Mouse (Mus musculus) liver, embryonic 11.5 days (tissue): ENCODE results near the gene Gpr155. TPM values are rescaled to one million over a fixed set of nuclear protein-coding genes. Genes with fewer than 3 reads are reported as not detected.

ENCODE experiments used
- ATAC-seq: fragments of 200-750 bp; cut with Nextera tagmentation; replicated peaks from 2 replicates; pipeline ENCODE4 v1.8.0; 2017; ENCODE audit warnings: moderate number of reproducible peaks, mild to moderate bottlenecking, moderate TSS enrichment, moderate library complexity; ENCODE audit not compliant: low FRiP score
- DNase-seq: peaks from one replicate; pipeline ENCODE4 v3.0.0-alpha.2; 2017; ENCODE audit warnings: low spot score
- H3K27ac ChIP-seq: fragments of 300-500 bp; sonication (generic); 2 replicates; pipeline ENCODE4 v1.5.1; 2014; ENCODE audit warnings: mild to moderate bottlenecking, low read depth, low read length, control low read depth
- H3K27me3 ChIP-seq: fragments of 300-500 bp; sonication (generic); replicated peaks from 2 replicates; pipeline ENCODE4 v1.6.1; 2014; ENCODE audit warnings: low read length, mixed read lengths; ENCODE audit not compliant: control insufficient read depth, insufficient read depth
- H3K36me3 ChIP-seq: fragments of 300-500 bp; sonication (generic); 2 replicates; pipeline ENCODE4 v1.6.1; 2014; ENCODE audit warnings: mild to moderate bottlenecking, low read length, moderate library complexity, mixed read lengths; ENCODE audit not compliant: control insufficient read depth, insufficient read depth
- H3K4me1 ChIP-seq: fragments of 300-500 bp; sonication (generic); replicated peaks from 2 replicates; pipeline ENCODE4 v1.6.1; 2014; ENCODE audit warnings: low read length, mixed read lengths; ENCODE audit not compliant: control insufficient read depth, insufficient read depth
- H3K4me2 ChIP-seq: fragments of 300-500 bp; sonication (generic); 2 replicates; pipeline ENCODE4 v1.6.1; 2014; ENCODE audit warnings: mild to moderate bottlenecking, control low read depth, moderate library complexity
- H3K4me3 ChIP-seq: fragments of 300-500 bp; sonication (generic); 2 replicates; pipeline ENCODE4 v1.5.1; 2014; ENCODE audit warnings: low read depth, low read length, control low read depth
- H3K9ac ChIP-seq: fragments of 300-500 bp; sonication (generic); 2 replicates; pipeline ENCODE4 v1.6.1; 2014; ENCODE audit warnings: low read depth, low read length, control low read depth
- H3K9me3 ChIP-seq: fragments of 300-500 bp; sonication (generic); 2 replicates; pipeline ENCODE4 v1.6.1; 2016; ENCODE audit warnings: low read length, inconsistent platforms, mixed read lengths; ENCODE audit not compliant: control insufficient read depth
- WGBS: fragments of 180-500 bp; shearing (Covaris S2); extraction: QIAGEN DNeasy Blood & Tissue Kit; methylation state at CpG from one replicate; pipeline ENCODE4 v1.1.7; 2014; 5-methylcytosine and 5-hydroxymethylcytosine counted together
- polyA plus RNA-seq: library from polyadenylated mRNA; unstranded; fragments of >200 nt; fragmentation: Nextera tagmentation; extraction: Ambion mirVana; gene quantifications from 2 replicates; pipeline ENCODE4 v1.2.1, GENCODE M21; 2014

The Gpr155 gene
- polyA plus RNA-seq, 1 experiment from 2014 or later, result 6.3 TPM

DNA sequence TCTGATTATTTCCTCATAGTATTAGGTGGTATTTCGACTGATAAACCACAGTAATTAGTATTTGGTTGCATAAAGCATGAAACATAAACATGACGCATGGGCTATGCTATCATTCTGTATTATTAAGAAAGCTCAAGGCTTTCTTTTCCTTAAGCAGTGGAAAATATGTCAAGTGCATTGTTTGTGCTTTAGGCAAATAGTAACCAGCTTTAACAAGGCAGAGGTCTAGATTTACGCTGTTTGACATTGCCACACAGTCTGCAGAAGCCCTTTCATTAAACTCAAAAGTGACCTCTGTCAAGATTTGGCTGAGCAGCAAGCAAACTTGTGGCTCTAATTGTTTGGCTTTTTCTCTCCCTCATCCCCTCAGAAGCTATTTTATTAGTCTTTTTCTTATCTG lies 50.4 kb downstream of the Gpr155 start:
- Histone ChIP-seq H3K36me3 (no peaks in the 10 kb centered on the region), H3K9me3 (no peaks in the 10 kb centered on the region), H3K4me1 (no peaks in the 10 kb centered on the region), H3K27me3 (no peaks in the 10 kb centered on the region), H3K4me3 (no peak overlapping the region), H3K27ac (no peak overlapping the region), H3K9ac (no peak overlapping the region), H3K4me2 (no peak overlapping the region)
- no peak for ATAC-seq
- no peak for DNase-seq
- WGBS, result 86% methylated on average over 3 of the region's 3 CpGs

DNA sequence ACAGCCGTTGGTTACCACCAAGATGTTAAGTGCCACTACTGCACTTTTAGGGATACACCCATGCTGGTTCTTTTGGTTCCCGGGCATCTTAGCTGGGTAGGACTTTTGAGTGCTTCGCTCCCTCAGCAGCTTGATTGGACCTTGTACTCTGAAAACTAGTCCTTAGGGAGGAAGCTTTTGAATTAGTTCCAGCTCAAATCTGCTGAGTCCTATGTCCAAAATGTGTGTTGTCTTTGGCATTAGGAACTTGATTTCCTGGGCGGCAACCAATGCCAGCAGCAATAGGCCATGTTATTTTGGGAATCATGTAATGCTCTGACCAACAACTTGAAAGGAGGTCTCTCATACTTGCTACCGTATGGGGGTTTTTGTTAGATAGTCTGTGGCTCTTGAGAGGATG lies 60.5 kb downstream of the Gpr155 start:
- Histone ChIP-seq H3K4me1 (no peaks in the 10 kb centered on the region), H3K4me3 (no peak overlapping the region), H3K36me3 (no peaks in the 10 kb centered on the region), H3K9ac (no peak overlapping the region), H3K27ac (no peak overlapping the region), H3K27me3 (no peaks in the 10 kb centered on the region), H3K4me2 (no peak overlapping the region), H3K9me3 (no peaks in the 10 kb centered on the region)
- 93% methylated on average over 5 of the region's 5 CpGs for WGBS
- ATAC-seq (no peak), DNase-seq (no peak)

DNA sequence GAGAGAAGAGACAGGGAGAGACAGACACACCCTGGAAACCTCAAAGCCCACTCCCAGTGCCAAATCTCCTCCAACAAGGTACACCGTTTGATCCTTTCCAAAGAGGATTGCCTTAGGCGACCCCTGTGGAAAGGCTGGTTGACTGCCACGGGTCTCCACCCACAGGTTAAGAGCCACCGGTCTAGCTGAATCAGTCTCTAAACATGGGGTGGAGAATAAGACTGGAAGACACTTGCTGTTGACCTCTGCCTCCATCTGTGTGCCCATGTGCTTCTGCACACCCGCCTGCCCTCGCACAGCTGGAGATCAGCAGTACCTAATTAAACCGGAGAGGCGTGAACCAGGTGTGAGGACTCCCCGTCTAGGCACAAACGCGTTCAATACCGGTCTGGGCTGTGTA lies 63.4 kb downstream of the Gpr155 start:
- ATAC-seq (no peak), DNase-seq (no peak)
- WGBS, result 61% methylated on average over 12 of the region's 12 CpGs
- Histone ChIP-seq H3K4me3 (no peak overlapping the region), H3K9ac (no peak overlapping the region), H3K27ac (no peak overlapping the region), H3K9me3 (no peaks in the 10 kb centered on the region), H3K4me2 (no peak overlapping the region), H3K27me3 (no peaks in the 10 kb centered on the region), H3K4me1 (no peaks in the 10 kb centered on the region), H3K36me3 (no peaks in the 10 kb centered on the region)

DNA sequence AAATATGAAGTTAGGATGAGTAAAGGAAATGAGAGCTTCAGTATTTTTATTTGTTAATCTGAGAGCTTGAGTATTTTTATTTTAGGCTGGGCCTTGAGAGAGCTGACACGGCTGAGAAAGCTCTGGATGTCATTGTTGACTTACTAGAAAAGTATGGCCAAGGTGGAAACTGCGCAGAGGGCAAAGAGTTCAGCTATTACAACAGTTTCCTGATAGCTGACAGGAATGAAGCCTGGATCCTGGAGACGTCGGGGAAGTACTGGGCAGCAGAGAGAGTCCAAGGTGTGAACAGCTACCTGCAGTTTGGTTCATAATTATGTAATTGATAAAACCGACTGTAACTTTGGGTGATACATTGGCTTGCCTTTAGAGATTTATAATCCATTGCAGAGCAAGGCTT lies 67.2 kb downstream of the Gpr155 start:
- Histone ChIP-seq H3K4me2 (no peak overlapping the region), H3K9ac (no peak overlapping the region), H3K27me3 (no peaks in the 10 kb centered on the region), H3K36me3 (peaks cover 2% of the 10 kb centered on the region; the same call in 1 of the 2 replicates), H3K27ac (no peak overlapping the region), H3K9me3 (no peaks in the 10 kb centered on the region), H3K4me3 (no peak overlapping the region), H3K4me1 (no peaks in the 10 kb centered on the region)
- DNase-seq (no peak), ATAC-seq (no peak)
- 83% methylated on average over 5 of the region's 5 CpGs for WGBS

DNA sequence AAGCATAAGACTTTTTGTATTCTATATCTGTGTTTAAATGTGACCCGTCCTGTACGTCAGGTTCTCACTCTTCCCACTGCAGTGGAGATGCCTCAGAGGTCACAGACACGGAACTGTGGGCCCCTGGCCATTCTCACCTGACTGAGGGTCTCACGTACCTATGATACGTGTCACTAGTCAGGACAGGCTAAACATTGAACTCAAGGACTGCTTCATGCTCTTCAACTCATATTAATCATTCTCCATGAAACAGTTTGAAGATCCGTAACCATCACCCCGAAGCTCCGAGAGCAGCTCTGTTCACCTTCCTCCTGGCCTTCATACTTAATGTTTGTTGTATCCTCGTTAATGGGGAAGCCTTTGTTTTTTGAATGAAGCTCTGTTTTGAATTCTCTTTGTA lies 68.9 kb downstream of the Gpr155 start:
- Histone ChIP-seq H3K4me1 (no peaks in the 10 kb centered on the region), H3K27me3 (no peaks in the 10 kb centered on the region), H3K4me3 (no peak overlapping the region), H3K36me3 (peaks cover 2% of the 10 kb centered on the region; the same call in 1 of the 2 replicates), H3K4me2 (no peak overlapping the region), H3K9me3 (no peaks in the 10 kb centered on the region), H3K27ac (no peak overlapping the region), H3K9ac (no peak overlapping the region)
- 93% methylated on average over 9 of the region's 9 CpGs for WGBS
- ATAC-seq, result no peak
- no peak for DNase-seq

DNA sequence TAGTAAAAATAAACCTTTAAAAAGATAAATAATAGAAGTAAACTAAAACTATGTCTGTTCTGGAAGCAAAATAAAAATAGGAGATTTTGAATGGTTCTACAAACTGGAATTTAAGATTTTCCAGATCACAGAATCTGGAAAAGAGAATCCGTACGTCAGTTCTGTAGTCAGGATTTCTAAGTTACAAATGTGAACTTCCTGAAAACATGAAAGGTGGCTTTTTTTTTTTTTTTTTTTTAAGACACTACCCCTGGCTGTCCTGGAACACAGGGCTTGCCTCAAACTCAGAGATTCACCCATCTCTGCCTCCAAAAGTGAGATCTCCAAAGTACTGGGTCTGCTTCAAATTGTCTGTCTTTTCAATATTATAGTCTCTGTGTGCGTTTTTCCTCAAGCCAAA lies 72.1 kb downstream of the Gpr155 start:
- Histone ChIP-seq H3K27ac (no peak overlapping the region), H3K36me3 (peaks cover 2% of the 10 kb centered on the region; the same call in 1 of the 2 replicates), H3K27me3 (no peaks in the 10 kb centered on the region), H3K4me3 (no peak overlapping the region), H3K4me2 (no peak overlapping the region), H3K9me3 (no peaks in the 10 kb centered on the region), H3K9ac (no peak overlapping the region), H3K4me1 (peaks cover 5% of the 10 kb centered on the region)
- ATAC-seq, result no peak
- 93% methylated on average over 3 of the region's 3 CpGs for WGBS
- DNase-seq, result no peak

DNA sequence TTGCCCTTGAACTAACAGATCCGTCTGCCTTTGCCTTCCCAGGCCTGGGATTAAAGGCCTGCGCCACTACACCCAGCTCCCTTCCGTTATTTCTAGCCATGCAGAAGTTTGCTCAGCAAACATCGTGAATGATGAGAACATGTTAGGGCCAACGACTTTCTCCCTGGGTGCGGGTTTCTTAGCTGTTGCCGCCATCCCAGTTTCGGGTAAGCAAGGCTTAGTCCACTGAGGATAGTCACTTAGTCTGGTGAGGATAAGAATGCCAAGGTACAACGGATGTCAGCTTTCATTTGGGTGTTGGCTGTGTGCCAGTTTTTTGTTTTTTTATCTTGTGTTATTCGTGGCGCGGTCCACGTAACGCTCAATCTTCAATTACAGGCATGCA lies 73.3 kb downstream of the Gpr155 start:
- Histone ChIP-seq H3K9me3 (no peaks in the 10 kb centered on the region), H3K4me2 (peak overlapping the region; percentile 67), H3K36me3 (peaks cover 9% of the 10 kb centered on the region), H3K27ac (peak overlapping the region; percentile 82), H3K27me3 (no peaks in the 10 kb centered on the region), H3K9ac (peak overlapping the region; percentile 83), H3K4me3 (peak overlapping the region; percentile 83), H3K4me1 (peaks cover 5% of the 10 kb centered on the region)
- DNase-seq, result peak; percentile 58
- peak; percentile 57 for ATAC-seq
- 32% methylated on average over 14 of the region's 14 CpGs for WGBS

DNA sequence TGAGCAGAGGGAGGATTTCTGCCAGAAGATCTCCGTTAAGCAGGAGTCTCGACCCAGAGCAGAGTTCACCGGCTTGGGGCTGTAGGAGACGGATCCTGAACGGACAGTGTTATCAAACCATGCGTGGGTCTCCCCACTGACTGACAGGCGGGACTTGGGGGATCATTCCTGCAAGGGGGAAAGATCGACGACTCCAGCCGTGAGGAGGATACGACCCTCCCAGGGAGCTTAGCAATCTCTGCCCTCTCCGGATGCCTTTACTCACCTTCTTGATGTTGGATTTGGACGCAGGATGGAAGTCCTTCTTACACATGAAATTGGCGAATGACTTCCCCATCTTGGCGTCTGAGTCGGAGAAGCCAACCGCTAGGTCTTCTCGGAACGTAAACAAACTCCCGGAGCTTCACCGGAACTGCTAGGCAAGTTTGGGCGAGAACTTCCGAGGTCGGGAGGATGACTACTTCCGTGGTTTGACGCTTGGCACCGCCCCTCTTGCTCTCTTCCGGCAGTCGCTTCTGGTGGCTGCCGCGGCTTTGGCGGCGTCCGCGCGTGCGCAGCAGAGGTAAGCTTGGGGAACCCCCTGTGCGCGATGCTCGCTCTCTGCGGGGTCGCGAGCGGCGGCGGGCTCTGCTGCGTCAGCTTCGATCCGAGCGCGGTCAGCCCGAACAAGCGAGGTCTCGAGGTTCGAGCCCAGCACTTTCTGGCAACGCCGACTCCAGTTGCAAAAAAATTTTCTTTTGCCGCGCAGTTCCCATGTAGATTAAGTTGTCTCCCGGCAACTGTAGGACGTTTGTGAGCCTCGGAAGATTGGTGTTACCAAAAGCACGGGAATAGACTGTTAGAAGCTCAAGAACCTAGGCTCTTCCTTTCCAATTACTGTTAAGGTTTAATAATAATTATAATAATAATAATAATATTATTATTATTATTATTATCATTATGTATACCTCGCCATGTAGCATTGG lies 73.9 kb downstream of the Gpr155 start, which contains the start of the genes Scrn3 and Cir1:
TSS of gene Scrn3 (plus strand) at position 450 of the 965 bp plus-strand sequence.
TSS of gene Cir1 (minus strand) at position 550 of the 965 bp plus-strand sequence.
- peak within 1 kb of the TSS; percentile 82 for H3K27ac ChIP-seq
- H3K9me3 ChIP-seq, result no peaks in the 10 kb centered on the region
- H3K27me3 ChIP-seq, result no peaks in the 10 kb centered on the region
- DNase-seq, result peak; percentile 91
- WGBS, result under 1% methylated on average over 64 of the region's 64 CpGs
- H3K4me2 ChIP-seq, result peak within 1 kb of the TSS; percentile 87
- peak; percentile 92 for ATAC-seq
- peaks cover 13% of the 10 kb centered on the region for H3K36me3 ChIP-seq
- H3K9ac ChIP-seq, result peak within 1 kb of the TSS; percentile 84
- peak within 1 kb of the TSS; percentile 83 for H3K4me3 ChIP-seq
- peaks cover 5% of the 10 kb centered on the region for H3K4me1 ChIP-seq

DNA sequence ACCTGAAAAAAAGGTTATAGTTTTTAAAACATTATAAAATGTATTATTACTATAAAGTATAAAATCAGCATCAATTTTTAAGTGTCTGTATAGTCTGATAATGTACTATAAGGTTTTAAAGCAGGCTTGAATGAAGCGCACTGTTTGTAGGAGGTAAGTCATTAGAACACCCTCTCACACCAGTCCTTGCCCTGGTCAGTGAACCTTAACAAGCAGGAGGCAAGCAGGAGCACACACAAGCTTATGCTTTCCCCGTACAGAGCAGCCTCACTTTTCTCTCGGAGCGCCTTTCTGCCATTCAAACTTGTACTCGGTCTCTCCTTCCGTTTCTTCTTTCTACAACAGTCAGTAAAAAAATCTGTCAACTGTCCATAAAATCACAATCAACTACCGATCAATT lies 80.4 kb downstream of the Gpr155 start:
- H3K27ac ChIP-seq, result no peak overlapping the region
- 91% methylated on average over 7 of the region's 7 CpGs for WGBS
- no peak for ATAC-seq

More for the DNA sequence above, 80.4 kb downstream of the Gpr155 start:
- no peaks in the 10 kb centered on the region for H3K27me3 ChIP-seq
- no peak for DNase-seq
- H3K9ac ChIP-seq, result no peak overlapping the region
- no peak overlapping the region for H3K4me3 ChIP-seq
- peaks cover 20% of the 10 kb centered on the region for H3K36me3 ChIP-seq
- no peak overlapping the region for H3K4me2 ChIP-seq
- H3K4me1 ChIP-seq, result peaks cover 11% of the 10 kb centered on the region
- H3K9me3 ChIP-seq, result no peaks in the 10 kb centered on the region
